Mouse (Mus musculus): ENCODE results near the gene Pde7b.

GRCm38 (mm10) chr10:20594015-20594414 is 130.9 kb downstream of the Pde7b start:
- no peak for TF ChIP-seq CTCF (IDR thresholded peaks at IDR 0.05; ENCODE audit: insufficient read depth, low read depth, low read length)
- no peak for TF ChIP-seq POLR2A (IDR thresholded peaks at IDR 0.05; ENCODE audit: insufficient read depth, low read depth, low read length)
